Mouse (Mus musculus): ENCODE data around the gene Orai2. TPM values are rescaled to one million over a fixed set of nuclear protein-coding genes. Genes with fewer than 3 reads are reported as not detected.
"Not testable (repeated sequence)": the region's sequence is repeated elsewhere in the genome, so short reads cannot be mapped to it uniquely, and the experiment has no call there.

The Orai2 gene
- polyA plus RNA-seq, 1 experiment, result 113 TPM

- Histone ChIP-seq H3K27ac (ENCODE audit: insufficient read depth, low read length) (no peak overlapping the region), H3K4me1 (ENCODE audit: control insufficient read depth, insufficient read depth, insufficient read length) (peaks cover 17% of the 10 kb centered on the region; the same call in 1 of the 2 replicates), H3K4me3 (ENCODE audit: extremely low read depth, insufficient read depth, insufficient read length) (no peak overlapping the region), H3K27me3 (ENCODE audit: control insufficient read depth, insufficient read depth, low read length) (no peaks in the 10 kb centered on the region), H3K36me3 (ENCODE audit: control insufficient read depth, insufficient read depth, low read length) (peaks cover 24% of the 10 kb centered on the region)
- TF ChIP-seq CTCF (IDR thresholded peaks at IDR 0.05; ENCODE audit: extremely low read depth, insufficient read depth, insufficient read length, insufficient replicate concordance) (no peak), POLR2A (IDR thresholded peaks at IDR 0.05; ENCODE audit: low read depth, low read length) (no peak)
- 95% methylated on average over 3 of the region's 3 CpGs for WGBS
- no peak for DNase-seq (ENCODE audit: low read depth in 1 of 2, low spot score in 2 of 2)
Measured at GRCm38 (mm10) chr5:136168071-136168470, 2.4 kb downstream of the Orai2 start.

GRCm38 (mm10) chr5:136167296-136167695 is 3.2 kb downstream of the Orai2 start:
- H3K4me1 ChIP-seq (ENCODE audit: control insufficient read depth, insufficient read depth, insufficient read length), result peaks cover 17% of the 10 kb centered on the region; the same call in 1 of the 2 replicates
- no peak overlapping the region for H3K4me3 ChIP-seq (ENCODE audit: extremely low read depth, insufficient read depth, insufficient read length)
- no peak for TF ChIP-seq POLR2A (IDR thresholded peaks at IDR 0.05; ENCODE audit: low read depth, low read length)
- TF ChIP-seq CTCF (IDR thresholded peaks at IDR 0.05; ENCODE audit: extremely low read depth, insufficient read depth, insufficient read length, insufficient replicate concordance), result no peak
- no peak for DNase-seq (ENCODE audit: low read depth in 1 of 2, low spot score in 2 of 2)
- no peak overlapping the region for H3K27ac ChIP-seq (ENCODE audit: insufficient read depth, low read length)
- peaks cover 28% of the 10 kb centered on the region for H3K36me3 ChIP-seq (ENCODE audit: control insufficient read depth, insufficient read depth, low read length)
- WGBS, result 94% methylated on average over 4 of the region's 4 CpGs
- H3K27me3 ChIP-seq (ENCODE audit: control insufficient read depth, insufficient read depth, low read length), result no peaks in the 10 kb centered on the region

DNA sequence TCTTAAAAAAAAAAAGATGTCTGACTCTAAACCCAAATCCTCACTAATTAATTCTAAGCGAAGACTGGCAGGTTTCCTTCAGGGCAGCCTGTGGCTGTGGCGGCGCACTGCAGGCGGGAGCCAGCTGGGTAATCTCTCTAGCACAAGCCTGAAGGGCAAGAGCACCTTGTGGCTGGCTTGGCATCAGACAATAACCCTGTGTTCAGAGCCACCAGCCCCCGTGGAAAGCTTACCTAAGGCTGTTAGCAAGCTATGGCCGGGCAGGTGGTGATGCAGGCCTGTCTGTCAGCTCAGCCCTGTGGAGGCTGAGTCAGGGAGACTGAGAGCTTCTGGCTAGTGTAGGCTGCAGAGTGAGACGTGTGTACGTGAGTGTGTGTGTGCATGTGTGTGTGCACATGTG is 5.3 kb downstream of the Orai2 start:
- peaks cover 34% of the 10 kb centered on the region for H3K36me3 ChIP-seq (ENCODE audit: control insufficient read depth, insufficient read depth, low read length)
- H3K4me1 ChIP-seq (ENCODE audit: control insufficient read depth, insufficient read depth, insufficient read length), result peaks cover 9% of the 10 kb centered on the region; the same call in 1 of the 2 replicates
- no peak for DNase-seq (ENCODE audit: low read depth in 1 of 2, low spot score in 2 of 2)
- TF ChIP-seq CTCF (IDR thresholded peaks at IDR 0.05; ENCODE audit: extremely low read depth, insufficient read depth, insufficient read length, insufficient replicate concordance) (no peak), POLR2A (IDR thresholded peaks at IDR 0.05; ENCODE audit: low read depth, low read length) (no peak)
- H3K27ac ChIP-seq (ENCODE audit: insufficient read depth, low read length), result no peak overlapping the region
- H3K27me3 ChIP-seq (ENCODE audit: control insufficient read depth, insufficient read depth, low read length), result no peaks in the 10 kb centered on the region
- WGBS, result 85% methylated on average over 8 of the region's 8 CpGs
- no peak overlapping the region for H3K4me3 ChIP-seq (ENCODE audit: extremely low read depth, insufficient read depth, insufficient read length)

GRCm38 (mm10) chr5:136163807-136164474 is 6.6 kb downstream of the Orai2 start:
- Histone ChIP-seq H3K4me1 (ENCODE audit: control insufficient read depth, insufficient read depth, insufficient read length) (peaks cover 4% of the 10 kb centered on the region; the same call in 1 of the 2 replicates), H3K27ac (ENCODE audit: insufficient read depth, low read length) (no peak overlapping the region), H3K27me3 (ENCODE audit: control insufficient read depth, insufficient read depth, low read length) (no peaks in the 10 kb centered on the region), H3K4me3 (ENCODE audit: extremely low read depth, insufficient read depth, insufficient read length) (no peak overlapping the region), H3K36me3 (ENCODE audit: control insufficient read depth, insufficient read depth, low read length) (peaks cover 35% of the 10 kb centered on the region)
- TF ChIP-seq CTCF (IDR thresholded peaks at IDR 0.05; ENCODE audit: extremely low read depth, insufficient read depth, insufficient read length, insufficient replicate concordance) (no peak), POLR2A (IDR thresholded peaks at IDR 0.05; ENCODE audit: low read depth, low read length) (no peak)
- 89% methylated on average over 11 of the region's 11 CpGs for WGBS
- no peak for DNase-seq (ENCODE audit: low read depth in 1 of 2, low spot score in 2 of 2)

DNA sequence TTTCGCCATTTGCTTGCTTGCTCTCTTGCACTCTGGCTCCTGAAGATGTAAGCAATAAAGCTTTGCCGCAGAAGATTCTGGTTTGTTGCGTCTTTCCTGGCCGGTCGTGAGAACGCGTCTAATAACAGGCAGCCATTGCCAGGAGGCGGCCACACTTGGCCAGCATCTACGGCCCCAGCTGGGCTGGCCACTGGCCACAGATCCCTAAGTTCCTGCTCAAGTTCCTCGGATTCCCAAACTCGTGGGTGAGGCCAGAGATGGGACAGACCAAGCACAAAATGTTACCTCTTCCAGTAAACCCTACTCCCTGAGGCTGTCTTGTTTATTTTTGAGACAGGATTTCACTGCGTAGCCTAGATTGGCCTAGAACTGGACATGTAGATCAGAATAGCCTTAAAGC is 10.4 kb downstream of the Orai2 start:
- H3K27ac ChIP-seq (ENCODE audit: insufficient read depth, low read length); H3K4me3 ChIP-seq (ENCODE audit: extremely low read depth, insufficient read depth, insufficient read length); H3K27me3 ChIP-seq (ENCODE audit: control insufficient read depth, insufficient read depth, low read length); DNase-seq (ENCODE audit: low read depth in 1 of 2, low spot score in 2 of 2); H3K4me1 ChIP-seq (ENCODE audit: control insufficient read depth, insufficient read depth, insufficient read length): not testable (repeated sequence)
- WGBS, result 96% methylated on average over 11 of the region's 12 CpGs
- H3K36me3 ChIP-seq (ENCODE audit: control insufficient read depth, insufficient read depth, low read length), result peaks cover 19% of the 10 kb centered on the region

GRCm38 (mm10) chr5:136155399-136155798 is 15.1 kb downstream of the Orai2 start:
- WGBS, result 53% methylated on average over 5 of the region's 5 CpGs
- H3K27me3 ChIP-seq (ENCODE audit: control insufficient read depth, insufficient read depth, low read length), result no peaks in the 10 kb centered on the region
- no peak for DNase-seq (ENCODE audit: low read depth in 1 of 2, low spot score in 2 of 2)
- peaks cover 8% of the 10 kb centered on the region for H3K36me3 ChIP-seq (ENCODE audit: control insufficient read depth, insufficient read depth, low read length)
- no peak overlapping the region for H3K4me3 ChIP-seq (ENCODE audit: extremely low read depth, insufficient read depth, insufficient read length)
- no peaks in the 10 kb centered on the region for H3K4me1 ChIP-seq (ENCODE audit: control insufficient read depth, insufficient read depth, insufficient read length)
- no peak for TF ChIP-seq POLR2A (IDR thresholded peaks at IDR 0.05; ENCODE audit: low read depth, low read length)
- no peak for TF ChIP-seq CTCF (IDR thresholded peaks at IDR 0.05; ENCODE audit: extremely low read depth, insufficient read depth, insufficient read length, insufficient replicate concordance)
- H3K27ac ChIP-seq (ENCODE audit: insufficient read depth, low read length), result no peak overlapping the region

DNA sequence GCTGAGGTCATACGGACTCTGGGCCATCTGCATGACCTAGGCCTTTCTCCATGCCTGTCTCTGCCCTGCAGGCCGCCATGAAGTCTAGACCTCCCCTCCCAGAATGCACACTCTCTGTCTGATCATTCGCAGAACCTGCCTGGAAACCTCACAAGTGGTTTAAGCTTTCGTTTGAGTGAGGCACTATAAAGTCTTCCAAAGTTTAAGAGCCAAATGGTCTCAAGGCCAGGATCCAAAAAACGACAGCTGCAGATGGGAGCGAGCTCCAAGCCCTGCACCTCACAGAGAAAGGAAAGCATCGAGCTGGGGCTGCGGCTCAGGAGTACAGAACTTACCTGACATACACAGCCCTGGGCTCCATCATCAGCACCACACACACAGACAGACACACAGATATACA is 18.1 kb downstream of the Orai2 start:
- no peak for TF ChIP-seq POLR2A (IDR thresholded peaks at IDR 0.05; ENCODE audit: low read depth, low read length)
- TF ChIP-seq CTCF (IDR thresholded peaks at IDR 0.05; ENCODE audit: extremely low read depth, insufficient read depth, insufficient read length, insufficient replicate concordance), result no peak
- H3K27ac ChIP-seq (ENCODE audit: insufficient read depth, low read length), result 0 out of 2 replicates have a peak overlapping the region, but pooled peaks have one; percentile 25
- H3K36me3 ChIP-seq (ENCODE audit: control insufficient read depth, insufficient read depth, low read length), result peaks cover 6% of the 10 kb centered on the region; the same call in 1 of the 2 replicates
- no peak for DNase-seq (ENCODE audit: low read depth in 1 of 2, low spot score in 2 of 2)
- H3K4me1 ChIP-seq (ENCODE audit: control insufficient read depth, insufficient read depth, insufficient read length), result peaks cover 21% of the 10 kb centered on the region; the same call in 1 of the 2 replicates
- H3K27me3 ChIP-seq (ENCODE audit: control insufficient read depth, insufficient read depth, low read length), result no peaks in the 10 kb centered on the region
- WGBS, result 82% methylated on average over 8 of the region's 8 CpGs
- no peak overlapping the region for H3K4me3 ChIP-seq (ENCODE audit: extremely low read depth, insufficient read depth, insufficient read length)

DNA sequence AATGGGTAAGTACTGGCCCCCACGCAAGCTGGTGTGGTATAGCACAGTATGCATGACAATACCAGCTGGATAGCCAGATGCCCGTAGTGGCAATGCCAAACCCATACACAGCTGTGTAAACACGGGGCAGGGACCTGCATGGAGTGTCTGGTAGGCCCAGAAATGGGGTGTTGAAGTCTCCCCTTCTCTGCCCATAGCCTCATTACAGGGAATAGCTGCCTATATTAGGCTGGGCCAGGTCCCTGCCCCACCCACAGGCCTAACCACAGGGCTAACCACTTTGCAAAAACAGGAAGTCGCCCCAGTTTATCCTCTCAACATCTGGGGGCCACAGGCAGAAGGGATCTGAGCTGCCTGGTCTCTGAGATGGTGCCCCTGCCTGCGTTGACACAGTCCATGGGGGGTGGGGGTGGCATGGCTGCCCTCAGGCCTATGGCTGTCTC is 21.4 kb downstream of the Orai2 start:
- not testable (repeated sequence) for H3K27me3 ChIP-seq (ENCODE audit: control insufficient read depth, insufficient read depth, low read length); H3K36me3 ChIP-seq (ENCODE audit: control insufficient read depth, insufficient read depth, low read length); H3K4me3 ChIP-seq (ENCODE audit: extremely low read depth, insufficient read depth, insufficient read length)
- DNase-seq (ENCODE audit: low read depth in 1 of 2, low spot score in 2 of 2), result peak in 1 of 2 experiments; percentile 42
- H3K4me1 ChIP-seq (ENCODE audit: control insufficient read depth, insufficient read depth, insufficient read length), result peaks cover 33% of the 10 kb centered on the region; the same call in 1 of the 2 replicates
- peak overlapping the region; percentile 87 for H3K27ac ChIP-seq (ENCODE audit: insufficient read depth, low read length)
- WGBS, result 9% methylated on average over 5 of the region's 5 CpGs
